Mouse (Mus musculus) frontal cortex, postnatal 25 days (tissue): ENCODE results near the gene Slc41a2.

Experiments used
- DNase-seq, 2 experiments: peaks; one replicate each; pipeline ENCODE4 v3.0.0; 2022; ENCODE audit warnings: low spot score in 2 of 2

Gene Slc41a2

GRCm38 (mm10) chr10:83313033-83313432, 24.6 kb downstream of the Slc41a2 start:
- no peak for DNase-seq

- no peak for DNase-seq
Observed at GRCm38 (mm10) chr10:83310356-83310755, 27.3 kb downstream of the Slc41a2 start.

- DNase-seq = no peak
Observed at GRCm38 (mm10) chr10:83301687-83302086, 36.0 kb downstream of the Slc41a2 start.

GRCm38 (mm10) chr10:83301054-83301453, 36.6 kb downstream of the Slc41a2 start:
- no peak for DNase-seq

DNA sequence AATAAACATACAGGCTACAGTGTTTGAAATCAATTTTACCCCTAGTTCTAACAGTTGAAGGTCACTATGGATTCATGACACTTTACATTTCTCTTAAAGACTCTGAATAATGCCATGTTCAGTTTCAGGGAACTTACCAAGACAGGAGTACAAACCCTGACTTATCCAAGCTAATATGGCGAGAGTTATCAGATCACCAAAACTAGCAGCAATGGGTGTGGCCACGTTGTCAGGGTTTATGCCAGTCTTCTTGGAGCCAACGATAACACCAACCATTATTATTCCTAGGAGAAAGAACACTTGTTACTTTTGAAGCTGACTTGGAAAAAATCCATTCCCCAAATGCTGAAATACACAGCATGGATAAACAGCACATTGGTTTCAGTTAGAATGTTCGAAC, 40.7 kb downstream of the Slc41a2 start:
- no peak for DNase-seq

- no peak for DNase-seq
Observed at GRCm38 (mm10) chr10:83294746-83295145, 42.9 kb downstream of the Slc41a2 start.

DNA sequence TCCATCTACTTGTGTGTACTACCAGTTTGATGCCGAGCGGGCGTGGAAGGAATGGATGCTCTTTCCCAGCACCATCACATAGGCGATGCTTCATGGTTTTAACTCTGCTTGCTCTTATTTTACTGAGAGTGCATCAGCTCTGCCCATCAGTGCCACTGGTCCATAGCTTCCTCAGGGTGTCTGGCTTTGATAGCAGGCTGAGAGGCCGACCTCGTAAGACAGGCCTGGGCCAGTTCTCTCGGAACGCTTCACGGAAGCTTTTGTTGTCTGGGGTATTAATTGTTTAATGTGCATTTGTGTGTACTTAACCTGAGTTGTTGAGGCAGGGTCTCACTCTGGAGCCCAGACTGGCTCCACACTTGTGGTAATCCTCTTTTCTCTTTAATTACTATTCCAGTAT, 44.3 kb downstream of the Slc41a2 start:
- no peak for DNase-seq

- DNase-seq = no peak
Observed at GRCm38 (mm10) chr10:83291731-83292130, 46.0 kb downstream of the Slc41a2 start.

- DNase-seq = no peak
Observed at GRCm38 (mm10) chr10:83287828-83288227, 49.9 kb downstream of the Slc41a2 start.

DNA sequence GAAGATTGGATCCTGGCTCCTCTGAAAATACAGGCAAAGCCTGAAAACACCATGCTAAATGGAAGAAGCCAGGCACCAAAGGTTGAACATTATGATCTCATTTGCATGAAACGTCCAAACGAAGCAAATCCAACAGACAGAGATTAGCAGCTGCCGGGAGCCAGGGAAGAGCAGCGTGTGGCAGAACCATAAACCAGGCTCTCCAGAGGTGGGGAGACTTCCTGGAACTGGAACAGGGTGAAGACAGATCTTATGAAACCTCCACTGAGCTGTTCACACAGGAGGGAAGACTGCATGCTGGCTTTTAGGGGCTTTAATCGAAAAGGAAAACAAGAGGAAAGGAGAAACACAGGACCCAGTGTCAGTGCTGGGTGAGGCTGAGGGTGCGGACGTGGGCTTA, 51.3 kb downstream of the Slc41a2 start:
- DNase-seq = no peak

DNA sequence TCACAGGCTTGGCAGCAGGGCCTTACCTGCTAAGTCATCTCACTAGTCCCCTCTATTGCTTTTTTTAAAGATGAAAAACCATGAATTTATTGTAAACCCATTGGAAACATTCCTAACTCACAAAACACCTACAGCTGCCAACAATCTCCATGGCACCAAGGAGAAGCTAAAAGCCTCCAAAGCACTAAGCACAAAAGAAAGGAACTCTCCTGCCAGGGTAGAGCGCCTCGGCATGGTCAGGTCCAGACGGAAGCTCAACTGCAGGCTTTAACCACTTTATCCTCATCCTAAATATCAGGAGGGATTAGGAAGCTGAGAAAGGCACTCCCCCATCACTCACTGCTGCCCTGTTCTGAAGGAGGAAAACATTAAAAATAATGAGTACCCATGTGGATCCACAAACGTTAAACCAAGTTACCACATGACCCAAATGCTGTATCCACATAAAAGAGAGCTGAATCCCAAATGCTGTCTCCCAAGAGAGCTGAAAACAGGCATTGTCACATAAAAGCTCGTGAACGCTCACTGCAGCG, 51.9 kb downstream of the Slc41a2 start:
- DNase-seq = no peak

- DNase-seq = no peak
Observed at GRCm38 (mm10) chr10:83284916-83285315, 52.8 kb downstream of the Slc41a2 start.

GRCm38 (mm10) chr10:83266731-83267130, 71.0 kb downstream of the Slc41a2 start:
- DNase-seq = no peak

GRCm38 (mm10) chr10:83266241-83266640, 71.4 kb downstream of the Slc41a2 start:
- no peak for DNase-seq

DNA sequence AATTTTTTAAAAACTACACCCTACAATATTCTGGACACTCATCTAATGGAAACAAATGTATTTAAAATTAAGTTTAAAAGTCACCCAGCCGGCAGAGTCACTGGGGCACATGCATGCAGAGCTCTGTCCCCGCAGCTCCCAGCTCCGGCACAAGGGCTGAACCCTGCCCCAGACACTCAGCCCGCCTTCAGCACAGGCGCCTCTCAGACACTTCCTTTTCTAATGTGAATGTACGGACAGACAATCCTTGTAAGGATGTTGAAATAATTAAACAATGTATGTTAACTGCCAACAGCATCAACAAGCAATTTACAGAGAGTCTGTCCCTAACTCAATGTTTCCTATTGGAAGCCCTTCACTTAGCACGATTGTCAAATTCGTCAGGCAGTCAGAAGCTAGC, 73.0 kb downstream of the Slc41a2 start:
- no peak for DNase-seq

- DNase-seq = no peak
Observed at GRCm38 (mm10) chr10:83264056-83264455, 73.6 kb downstream of the Slc41a2 start.

- no peak for DNase-seq
Observed at GRCm38 (mm10) chr10:83261264-83261663, 76.4 kb downstream of the Slc41a2 start.

DNA sequence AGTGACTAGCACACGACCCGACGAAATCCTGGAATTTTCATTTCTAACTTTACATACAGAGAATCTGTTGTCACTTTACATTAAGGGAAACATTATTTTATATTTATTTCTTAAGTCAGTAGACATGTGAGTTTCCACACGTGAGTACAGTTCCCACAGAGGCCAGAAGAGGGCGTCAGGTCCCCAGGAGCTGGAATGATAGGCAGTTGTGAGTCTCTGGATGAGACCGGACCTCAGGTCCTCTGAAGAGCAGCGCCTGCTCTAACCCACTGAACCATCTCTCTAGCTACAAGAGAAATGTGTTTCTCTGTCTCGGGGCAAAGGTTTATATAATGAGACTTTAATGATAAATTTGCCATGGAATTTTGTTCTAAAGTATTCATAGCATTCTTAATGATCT, 86.3 kb downstream of the Slc41a2 start:
- no peak for DNase-seq

- DNase-seq = no peak
Observed at GRCm38 (mm10) chr10:83248036-83248435, 89.6 kb downstream of the Slc41a2 start.

DNA sequence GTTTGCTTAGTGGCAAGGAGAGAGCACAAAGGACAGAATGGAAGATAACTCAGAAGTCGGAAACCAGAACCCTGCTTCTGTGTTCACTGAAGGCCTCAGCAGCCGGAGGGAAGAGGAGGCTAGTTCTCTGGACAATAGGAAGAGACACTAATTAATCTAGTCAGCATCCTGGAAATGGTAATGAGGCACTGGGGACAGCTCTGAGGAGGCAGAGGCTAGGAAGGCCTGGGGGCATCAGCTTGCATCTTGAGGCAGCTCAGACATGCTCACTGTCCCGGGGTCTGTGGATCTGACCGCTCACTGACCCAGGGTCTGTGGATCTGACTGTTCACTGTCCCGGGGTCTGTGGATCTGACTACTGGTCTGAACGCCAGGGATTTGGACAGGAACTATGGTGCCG, 92.0 kb downstream of the Slc41a2 start:
- no peak for DNase-seq

GRCm38 (mm10) chr10:83244131-83244530, 93.6 kb downstream of the Slc41a2 start:
- DNase-seq = no peak

GRCm38 (mm10) chr10:83242106-83242686, 95.5 kb downstream of the Slc41a2 start:
- no peak for DNase-seq

DNA sequence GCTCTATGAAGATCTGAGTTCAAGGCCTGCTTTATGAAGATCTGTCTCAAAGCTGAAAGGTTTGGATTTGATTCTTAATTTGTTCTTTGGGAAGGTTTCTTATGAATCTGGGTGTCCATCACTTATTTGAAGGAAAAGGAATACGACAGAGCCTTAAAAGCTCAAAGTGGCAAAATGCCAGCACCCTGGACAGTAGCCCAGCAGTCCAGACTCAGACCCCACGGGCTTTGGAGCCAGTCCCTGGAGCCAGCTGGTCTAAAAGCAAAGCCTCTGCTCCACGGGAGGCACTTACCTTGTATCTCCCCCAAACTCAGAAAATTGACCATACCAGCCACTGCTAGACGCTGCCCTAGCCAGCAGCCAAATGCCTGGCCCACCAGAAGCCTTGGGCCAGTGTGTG, 103.3 kb downstream of the Slc41a2 start:
- DNase-seq = no peak

DNA sequence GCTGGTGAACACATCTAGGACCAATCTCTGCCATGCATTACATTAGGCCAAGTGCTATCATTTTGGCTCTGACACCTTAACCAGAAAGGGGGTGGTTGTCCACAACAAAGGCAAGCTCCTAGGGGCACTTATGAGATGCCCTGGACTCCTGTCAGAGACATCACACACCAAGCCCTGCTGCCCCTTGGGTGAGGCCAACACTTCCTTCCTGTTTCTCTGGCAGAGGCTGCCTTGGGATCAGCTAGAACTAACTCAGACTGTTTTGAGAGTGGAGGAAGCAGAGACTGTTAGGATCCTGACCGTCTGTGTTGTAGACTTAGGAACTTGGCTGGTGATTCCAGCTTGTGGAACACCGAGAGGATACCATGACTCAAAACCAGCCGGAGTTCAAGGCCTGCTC, 103.7 kb downstream of the Slc41a2 start:
- no peak for DNase-seq
